Mouse (Mus musculus) embryonic facial prominence, embryonic 15.5 days (tissue): Measurements from ENCODE around the gene Hoxb6. TPM values are rescaled to one million over a fixed set of nuclear protein-coding genes. Genes with fewer than 3 reads are reported as not detected.
A peak's percentile ranks its signal among the peaks of the same experiment; 100 is the strongest.

Experiments used
- ATAC-seq: fragments of 200-750 bp; cut with Nextera tagmentation; 2 replicates; pipeline ENCODE4 v1.8.0; 2017; ENCODE audit warnings: low read depth, moderate TSS enrichment; ENCODE audit not compliant: insufficient number of reproducible peaks, low FRiP score, low TSS enrichment
- H3K27ac ChIP-seq: fragments of 300-500 bp; sonication (generic); replicated peaks from 2 replicates; pipeline ENCODE4 v1.5.1; 2015; ENCODE audit warnings: mild to moderate bottlenecking, inconsistent platforms
- H3K27me3 ChIP-seq: fragments of 300-500 bp; sonication (generic); 2 replicates; pipeline ENCODE4 v1.6.1; 2015; ENCODE audit warnings: inconsistent platforms
- H3K36me3 ChIP-seq: fragments of 300-500 bp; sonication (generic); 2 replicates; pipeline ENCODE4 v1.6.1; 2015; ENCODE audit warnings: mild to moderate bottlenecking, inconsistent platforms
- H3K4me1 ChIP-seq: fragments of 300-500 bp; sonication (generic); 2 replicates; pipeline ENCODE4 v1.6.1; 2015; ENCODE audit warnings: inconsistent platforms
- H3K4me2 ChIP-seq: fragments of 300-500 bp; sonication (generic); replicated peaks from 2 replicates; pipeline ENCODE4 v1.6.1; 2015; ENCODE audit warnings: mild to moderate bottlenecking, inconsistent platforms
- H3K4me3 ChIP-seq: fragments of 300-500 bp; sonication (generic); replicated peaks from 2 replicates; pipeline ENCODE4 v1.5.1; 2015; ENCODE audit warnings: mild to moderate bottlenecking, inconsistent platforms
- H3K9ac ChIP-seq: fragments of 300-500 bp; sonication (generic); 2 replicates; pipeline ENCODE4 v1.6.1; 2015; ENCODE audit warnings: inconsistent platforms
- H3K9me3 ChIP-seq: fragments of 300-500 bp; sonication (generic); replicated peaks from 2 replicates; pipeline ENCODE4 v1.6.1; 2016; ENCODE audit warnings: inconsistent platforms
- whole genome bisulfite sequencing: fragments of 180-500 bp; shearing (Covaris S2); methylation state at CpG from one replicate; pipeline ENCODE4 v1.1.7; 2015; 5-methylcytosine and 5-hydroxymethylcytosine counted together
- polyA plus RNA-seq: library from polyadenylated mRNA; unstranded; fragments of >200 nt; fragmentation: Nextera tagmentation; extraction: Ambion mirVana; gene quantifications from 2 replicates; pipeline ENCODE4 v1.2.1, GENCODE M21; 2015

Gene Hoxb6
- polyA plus RNA-seq, 1 experiment from 2014 or later, result not detected

- under 1% methylated on average over 52 of the region's 52 CpGs for WGBS
- no peak overlapping the region for H3K9ac ChIP-seq
- peaks cover 98% of the 10 kb centered on the region for H3K27me3 ChIP-seq
- no peak overlapping the region for H3K27ac ChIP-seq
- no peaks in the 10 kb centered on the region for H3K9me3 ChIP-seq
- H3K4me3 ChIP-seq, result peak overlapping the region; percentile 22
- ATAC-seq, result no peak
- peak overlapping the region; percentile 31 for H3K4me2 ChIP-seq
- H3K36me3 ChIP-seq, result no peaks in the 10 kb centered on the region
- peaks cover 20% of the 10 kb centered on the region for H3K4me1 ChIP-seq
Observed at GRCm38 (mm10) chr11:96271541-96272011, 20.7 kb upstream of the Hoxb6 start.

- Histone ChIP-seq H3K27me3 (peaks cover 98% of the 10 kb centered on the region), H3K36me3 (no peaks in the 10 kb centered on the region), H3K27ac (no peak overlapping the region), H3K9me3 (no peaks in the 10 kb centered on the region), H3K9ac (no peak overlapping the region), H3K4me2 (peak overlapping the region; percentile 30; the same call in 1 of the 2 replicates), H3K4me1 (peaks cover 20% of the 10 kb centered on the region), H3K4me3 (peak overlapping the region; percentile 22)
- no peak for ATAC-seq
- under 1% methylated on average over 58 of the region's 58 CpGs for WGBS
Observed at GRCm38 (mm10) chr11:96272024-96272921, 20.0 kb upstream of the Hoxb6 start.

GRCm38 (mm10) chr11:96274428-96274827 lies 17.8 kb upstream of the Hoxb6 start:
- Histone ChIP-seq H3K27ac (no peak overlapping the region), H3K36me3 (no peaks in the 10 kb centered on the region), H3K4me3 (no peak overlapping the region), H3K9ac (no peak overlapping the region), H3K9me3 (no peaks in the 10 kb centered on the region), H3K27me3 (peaks cover 100% of the 10 kb centered on the region), H3K4me1 (peaks cover 20% of the 10 kb centered on the region), H3K4me2 (no peak overlapping the region)
- 4% methylated on average over 10 of the region's 10 CpGs for WGBS
- no peak for ATAC-seq

- ATAC-seq, result no peak
- no peaks in the 10 kb centered on the region for H3K9me3 ChIP-seq
- H3K4me3 ChIP-seq, result no peak overlapping the region
- 7% methylated on average over 4 of the region's 4 CpGs for WGBS
- no peak overlapping the region for H3K27ac ChIP-seq
- H3K36me3 ChIP-seq, result no peaks in the 10 kb centered on the region
- peaks cover 15% of the 10 kb centered on the region for H3K4me1 ChIP-seq
- H3K27me3 ChIP-seq, result peaks cover 100% of the 10 kb centered on the region
- H3K4me2 ChIP-seq, result no peak overlapping the region
- H3K9ac ChIP-seq, result no peak overlapping the region
Observed at GRCm38 (mm10) chr11:96275896-96276295, 16.4 kb upstream of the Hoxb6 start.

GRCm38 (mm10) chr11:96277151-96278044 lies 14.9 kb upstream of the Hoxb6 start:
- ATAC-seq, result no peak
- Histone ChIP-seq H3K4me1 (peaks cover 1% of the 10 kb centered on the region), H3K4me3 (no peak overlapping the region), H3K9ac (no peak overlapping the region), H3K36me3 (no peaks in the 10 kb centered on the region), H3K27ac (no peak overlapping the region), H3K27me3 (peaks cover 99% of the 10 kb centered on the region), H3K4me2 (no peak overlapping the region), H3K9me3 (no peaks in the 10 kb centered on the region)
- 2% methylated on average over 35 of the region's 35 CpGs for WGBS

- Histone ChIP-seq H3K4me1 (0 out of 2 replicates have a peak, but pooled peaks cover 6% of the 10 kb centered on the region), H3K27ac (no peak overlapping the region), H3K9me3 (no peaks in the 10 kb centered on the region), H3K4me3 (no peak overlapping the region), H3K36me3 (no peaks in the 10 kb centered on the region), H3K9ac (no peak overlapping the region), H3K4me2 (no peak overlapping the region), H3K27me3 (peaks cover 99% of the 10 kb centered on the region)
- no peak for ATAC-seq
- WGBS, result 10% methylated on average over 14 of the region's 14 CpGs
Observed at GRCm38 (mm10) chr11:96278324-96278723, 14.0 kb upstream of the Hoxb6 start.

- WGBS, result under 1% methylated on average over 9 of the region's 9 CpGs
- H3K27ac ChIP-seq, result no peak overlapping the region
- H3K4me1 ChIP-seq, result peaks cover 6% of the 10 kb centered on the region; the same call in 1 of the 2 replicates
Observed at GRCm38 (mm10) chr11:96278773-96279172, 13.5 kb upstream of the Hoxb6 start.

GRCm38 (mm10) chr11:96279421-96280233 lies 12.6 kb upstream of the Hoxb6 start:
- Histone ChIP-seq H3K27me3 (peaks cover 99% of the 10 kb centered on the region), H3K9me3 (no peaks in the 10 kb centered on the region), H3K27ac (no peak overlapping the region), H3K4me2 (no peak overlapping the region), H3K4me3 (no peak overlapping the region), H3K36me3 (no peaks in the 10 kb centered on the region), H3K9ac (no peak overlapping the region), H3K4me1 (peaks cover 14% of the 10 kb centered on the region)
- 3% methylated on average over 31 of the region's 31 CpGs for WGBS
- ATAC-seq, result no peak

More at GRCm38 (mm10) chr11:96278773-96279172, 13.5 kb upstream of the Hoxb6 start:
- ATAC-seq, result no peak
- H3K9me3 ChIP-seq, result no peaks in the 10 kb centered on the region
- no peak overlapping the region for H3K4me2 ChIP-seq
- H3K4me3 ChIP-seq, result no peak overlapping the region
- peaks cover 99% of the 10 kb centered on the region for H3K27me3 ChIP-seq
- H3K36me3 ChIP-seq, result no peaks in the 10 kb centered on the region
- no peak overlapping the region for H3K9ac ChIP-seq

GRCm38 (mm10) chr11:96280399-96281378 lies 11.6 kb upstream of the Hoxb6 start:
- Histone ChIP-seq H3K4me3 (no peak overlapping the region), H3K4me1 (peaks cover 20% of the 10 kb centered on the region), H3K4me2 (no peak overlapping the region), H3K9me3 (no peaks in the 10 kb centered on the region), H3K36me3 (no peaks in the 10 kb centered on the region), H3K27ac (no peak overlapping the region), H3K9ac (no peak overlapping the region), H3K27me3 (peaks cover 99% of the 10 kb centered on the region)
- ATAC-seq, result no peak
- 7% methylated on average over 8 of the region's 8 CpGs for WGBS

- H3K9ac ChIP-seq, result no peak overlapping the region
- peaks cover 99% of the 10 kb centered on the region for H3K27me3 ChIP-seq
- peaks cover 20% of the 10 kb centered on the region for H3K4me1 ChIP-seq
- H3K4me3 ChIP-seq, result no peak overlapping the region
- ATAC-seq, result no peak
- no peaks in the 10 kb centered on the region for H3K9me3 ChIP-seq
- WGBS, result 6% methylated on average over 18 of the region's 18 CpGs
- H3K4me2 ChIP-seq, result no peak overlapping the region
- H3K27ac ChIP-seq, result no peak overlapping the region
- H3K36me3 ChIP-seq, result no peaks in the 10 kb centered on the region
Observed at GRCm38 (mm10) chr11:96281396-96281795, 10.9 kb upstream of the Hoxb6 start.
